Mouse (Mus musculus): ENCODE data around the gene Alg9.

GRCm38 (mm10) chr9:50796776-50797175, 22.0 kb downstream of the Alg9 start:
- no peak for TF ChIP-seq POLR2A (IDR thresholded peaks at IDR 0.05; ENCODE audit: extremely low read depth, insufficient read depth, low read length)
- no peak for TF ChIP-seq CTCF (IDR thresholded peaks at IDR 0.05; ENCODE audit: low read depth, low read length)

Data from liver, adult 2 months (tissue).